In genomic region chr7:42838366-42838765, GRCm38 (mm10) we compare ENCODE assay signal across 40 mouse cellular contexts. TPM values are rescaled to one million over a fixed set of nuclear protein-coding genes. Genes with fewer than 3 reads are reported as not detected.
"Had no signal": no experiment of that assay in that cellular context is flagged by ENCODE, and none has a peak within 500 bp of the region (broad histone marks: within the 10 kb centered on the region; RNA-seq: fewer than 3 reads in every experiment).

No protein-coding gene starts in this region.

RNA-seq across cellular contexts. Expression of gene Gm2381, which starts 28.7 kb away (rescaled TPM):
- total RNA-seq: left cerebral cortex, postnatal 36 days; liver, adult 2 months; megakaryocyte progenitor cell, adult 5-6 weeks; megakaryocyte, adult 5-6 weeks; megakaryocyte-erythroid progenitor cell, adult 5-6 weeks; midbrain, postnatal 0 days; monocyte, adult 5-6 weeks had no signal
- polyA plus RNA-seq: limb, embryonic 10.5 days; limb, embryonic 11.5 days; limb, embryonic 12.5 days; limb, embryonic 13.5 days; limb, embryonic 14.5 days; limb, embryonic 15.5 days; liver, adult 2 months; liver, embryonic 11.5 days; liver, embryonic 12.5 days; liver, embryonic 13.5 days; liver, embryonic 14.5 days; liver, embryonic 15.5 days; liver, embryonic 16.5 days; liver, postnatal 0 days; lung, adult 2 months; lung, embryonic 14.5 days; lung, embryonic 15.5 days; lung, embryonic 16.5 days; lung, postnatal 0 days; macrophage; midbrain, embryonic 10.5 days; midbrain, embryonic 11.5 days; midbrain, embryonic 12.5 days; midbrain, embryonic 13.5 days; midbrain, embryonic 14.5 days; midbrain, embryonic 15.5 days; midbrain, embryonic 16.5 days; midbrain, postnatal 0 days; neural tube, embryonic 11.5 days; neural tube, embryonic 12.5 days had no signal

RNA-seq across cellular contexts. Expression of gene Vmn2r62, which starts 45.0 kb away (rescaled TPM):
- total RNA-seq: left cerebral cortex, postnatal 10 days; left cerebral cortex, postnatal 14 days; left cerebral cortex, postnatal 25 days; left cerebral cortex, postnatal 36 days; left cerebral cortex, postnatal 4 days; liver, adult 2 months; megakaryocyte progenitor cell, adult 5-6 weeks; megakaryocyte, adult 5-6 weeks; megakaryocyte-erythroid progenitor cell, adult 5-6 weeks; midbrain, postnatal 0 days; monocyte, adult 5-6 weeks had no signal
- polyA plus RNA-seq: limb, embryonic 10.5 days; limb, embryonic 11.5 days; limb, embryonic 12.5 days; limb, embryonic 13.5 days; limb, embryonic 14.5 days; limb, embryonic 15.5 days; liver, adult 2 months; liver, embryonic 11.5 days; liver, embryonic 12.5 days; liver, embryonic 13.5 days; liver, embryonic 14.5 days; liver, embryonic 15.5 days; liver, embryonic 16.5 days; liver, postnatal 0 days; lung, adult 2 months; lung, embryonic 14.5 days; lung, embryonic 15.5 days; lung, embryonic 16.5 days; lung, postnatal 0 days; macrophage; midbrain, embryonic 10.5 days; midbrain, embryonic 11.5 days; midbrain, embryonic 12.5 days; midbrain, embryonic 13.5 days; midbrain, embryonic 14.5 days; midbrain, embryonic 15.5 days; midbrain, embryonic 16.5 days; midbrain, postnatal 0 days; myocyte; neural tube, embryonic 11.5 days; neural tube, embryonic 12.5 days had no signal
